Comparison of ENCODE assay signal across 9 mouse cellular contexts in genomic region chr5:113365921-113366320, GRCm38 (mm10). TPM values are rescaled to one million over a fixed set of nuclear protein-coding genes. Genes with fewer than 3 reads are reported as not detected.
A peak's percentile ranks its signal among the peaks of the same experiment; 100 is the strongest.
DNase-seq lines count a peak whose midpoint lies in the region; ATAC-seq and TF ChIP-seq lines count a peak whose summit lies in the region.
"Had no signal": no experiment of that assay in that cellular context is flagged by ENCODE, and none has a peak within 500 bp of the region (broad histone marks: within the 10 kb centered on the region; RNA-seq: fewer than 3 reads in every experiment).

No protein-coding gene starts in this region.

- no peaks in the 10 kb centered on the region for H3K79me3 ChIP-seq in C2C12 (ENCODE audit: low read depth)

- H3K9me3 ChIP-seq in liver, embryonic 14.5 days (ENCODE audit: control insufficient read depth, low read length): no peaks in the 10 kb centered on the region
- H3K9me3 ChIP-seq in neural tube, embryonic 14.5 days (ENCODE audit: control insufficient read depth, low read length): no peaks in the 10 kb centered on the region

- TF ChIP-seq CTCF in C2C12 (IDR thresholded peaks at IDR 0.05; ENCODE audit: control insufficient read depth, insufficient read depth, insufficient read length): peak; percentile 64
- TF ChIP-seq CTCF in liver, embryonic 14.5 days (IDR thresholded peaks at IDR 0.05; ENCODE audit: low read depth): peak; percentile 91

- H3ac ChIP-seq in C2C12 (ENCODE audit: control insufficient read depth, insufficient read length, low read depth): no peak overlapping the region

- H3K4me3 ChIP-seq in C2C12 (ENCODE audit: insufficient read depth, poor library complexity, severe bottlenecking): no peak overlapping the region
- H3K4me3 ChIP-seq in liver, embryonic 14.5 days (ENCODE audit: insufficient read depth in 1 of 2, low read depth in 2 of 2, low read length in 2 of 2): no peak overlapping the region
- H3K4me3 ChIP-seq in neural tube, embryonic 14.5 days (ENCODE audit: low read depth, low read length): no peak overlapping the region

- TF ChIP-seq EP300 in liver, embryonic 14.5 days (IDR thresholded peaks at IDR 0.05; ENCODE audit: low read depth): no peak

- no peak overlapping the region for H3K27ac ChIP-seq in liver, embryonic 14.5 days
- no peak overlapping the region for H3K27ac ChIP-seq in neural tube, embryonic 14.5 days (ENCODE audit: low read depth, low read length)

- H3K27me3 ChIP-seq in C2C12 (ENCODE audit: control insufficient read depth, insufficient read depth, insufficient read length): peaks cover 45% of the 10 kb centered on the region
- no peaks in the 10 kb centered on the region for H3K27me3 ChIP-seq in liver, embryonic 14.5 days (ENCODE audit: control insufficient read depth, insufficient read depth, low read length)
- H3K27me3 ChIP-seq in neural tube, embryonic 14.5 days (ENCODE audit: control insufficient read depth, insufficient read depth, low read length): no peaks in the 10 kb centered on the region; the same call in none of the 2 replicates

- H3K4me1 ChIP-seq in liver, embryonic 14.5 days (replicated peaks; ENCODE audit: control insufficient read depth in 2 of 2, insufficient read depth in 2 of 2, low read length in 1 of 2): no peaks in the 10 kb centered on the region
- no peaks in the 10 kb centered on the region for H3K4me1 ChIP-seq in neural tube, embryonic 14.5 days (ENCODE audit: control insufficient read depth, insufficient read depth, low read length)

- no peak for ATAC-seq in liver, embryonic 14.5 days (ENCODE audit: insufficient read depth)
- ATAC-seq in neural tube, embryonic 14.5 days (ENCODE audit: low read depth): peak; percentile 74

- peak; percentile 69 for DNase-seq in adrenal gland, adult 2 months
- DNase-seq in embryo, embryonic 10.5 days (ENCODE audit: low spot score): peak; percentile 88
- DNase-seq in gastrocnemius, postnatal 25 days: peak; percentile 26
- DNase-seq in kidney, postnatal 14 days: peak; percentile 82
- peak in 1 of 3 experiments; percentile 5 for DNase-seq in liver, embryonic 14.5 days (ENCODE audit: low read depth in 3 of 3, low spot score in 3 of 3)
- peak; percentile 33 for DNase-seq in thymus, postnatal 0 days (ENCODE audit: low spot score)

- H3K79me2 ChIP-seq in C2C12 (ENCODE audit: control insufficient read depth, insufficient read depth): no peaks in the 10 kb centered on the region

- no peak overlapping the region for H3K9ac ChIP-seq in liver, embryonic 14.5 days (replicated peaks)
- H3K9ac ChIP-seq in neural tube, embryonic 14.5 days (replicated peaks; ENCODE audit: low read depth, low read length): no peak overlapping the region

- WGBS in liver, embryonic 14.5 days (ENCODE audit: insufficient replicate concordance): 5% methylated on average over 20 of the region's 20 CpGs
- 4% methylated on average over 20 of the region's 20 CpGs for WGBS in neural tube, embryonic 14.5 days

- no peak overlapping the region for H3K4me2 ChIP-seq in liver, embryonic 14.5 days (ENCODE audit: low read depth)
- no peak overlapping the region for H3K4me2 ChIP-seq in neural tube, embryonic 14.5 days (ENCODE audit: low read depth, low read length)

- no peaks in the 10 kb centered on the region for H3K36me3 ChIP-seq in C2C12 (ENCODE audit: control insufficient read depth, insufficient read depth)
- H3K36me3 ChIP-seq in liver, embryonic 14.5 days (replicated peaks; ENCODE audit: control insufficient read depth, insufficient read depth, low read depth): no peaks in the 10 kb centered on the region
- H3K36me3 ChIP-seq in neural tube, embryonic 14.5 days (ENCODE audit: control insufficient read depth, insufficient read depth, low read length): no peaks in the 10 kb centered on the region

TF ChIP-seq in C2C12, 6 proteins besides CTCF, POLR2A, EP300 and RAD21:
- TF ChIP-seq MYOD1 (IDR thresholded peaks at IDR 0.05; ENCODE audit: control insufficient read depth, insufficient read length, low read depth): no peak
- no peak for TF ChIP-seq USF1 (IDR thresholded peaks at IDR 0.05; ENCODE audit: low read depth)
- no peak for TF ChIP-seq FOSL1 (IDR thresholded peaks at IDR 0.05; ENCODE audit: insufficient read depth, low read length, poor library complexity, severe bottlenecking)
- TF ChIP-seq MYOG (IDR thresholded peaks at IDR 0.05; ENCODE audit: control insufficient read depth, extremely low read depth, insufficient read length): no peak
- no peak for TF ChIP-seq MAX (IDR thresholded peaks at IDR 0.05)
- TF ChIP-seq CEBPB (IDR thresholded peaks at IDR 0.05; ENCODE audit: low read depth): no peak
TF ChIP-seq in C2C12: peak in this region for 0.

RNA-seq across cellular contexts. Expression of gene Aym1, which starts 8.8 kb away (rescaled TPM):
- not detected for polyA plus RNA-seq in C2C12 (2012; fragmentation: generic; extraction: Trizol)
- not detected for total RNA-seq in adrenal gland, adult 2 months (2021)
- polyA plus RNA-seq in adrenal gland, adult 2 months (2012; rRNA removed): not detected in 2 replicates
- not detected for total RNA-seq in gastrocnemius, postnatal 25 days (2021)
- polyA plus RNA-seq in liver, embryonic 14.5 days (2012; rRNA removed): not detected in 2 replicates
- polyA plus RNA-seq in liver, embryonic 14.5 days (2014; fragmentation: Nextera tagmentation; extraction: Ambion mirVana): not detected in 2 replicates
- polyA plus RNA-seq in neural tube, embryonic 14.5 days (2014; fragmentation: Nextera tagmentation; extraction: Ambion mirVana): not detected in 2 replicates
- not detected in 2 replicates for polyA plus RNA-seq in thymus, postnatal 0 days (2015; fragmentation: Nextera tagmentation; extraction: Ambion mirVana)
- polyA plus RNA-seq: gonadal fat pad, adult 2 months had no signal

RNA-seq across cellular contexts. Expression of gene Sgsm1, which starts 55.3 kb away (rescaled TPM):
- polyA plus RNA-seq in C2C12 (2012; fragmentation: generic; extraction: Trizol): 1.9 TPM
- total RNA-seq in adrenal gland, adult 2 months (2021): 10 to 100 TPM in 1 of 2 experiments, 1 to 10 TPM in 1; 8.4 to 12.7 TPM
- 4.3 and 5.5 TPM in 2 replicates for polyA plus RNA-seq in adrenal gland, adult 2 months (2012; rRNA removed)
- total RNA-seq in gastrocnemius, postnatal 25 days (2021): under 1 TPM; 0.13 to 0.67 TPM
- polyA plus RNA-seq in liver, embryonic 14.5 days (2012; rRNA removed): 1.4 and 1.5 TPM in 2 replicates
- 0.86 and 1.4 TPM in 2 replicates for polyA plus RNA-seq in liver, embryonic 14.5 days (2014; fragmentation: Nextera tagmentation; extraction: Ambion mirVana)
- polyA plus RNA-seq in neural tube, embryonic 14.5 days (2014; fragmentation: Nextera tagmentation; extraction: Ambion mirVana): 15.3 and 17.0 TPM in 2 replicates
- polyA plus RNA-seq in thymus, postnatal 0 days (2015; fragmentation: Nextera tagmentation; extraction: Ambion mirVana): 0.46 and 0.99 TPM in 2 replicates
